Mouse (Mus musculus) intestine, postnatal 0 days (tissue): Measurements from ENCODE around the gene Tpk1. TPM values are rescaled to one million over a fixed set of nuclear protein-coding genes. Genes with fewer than 3 reads are reported as not detected.
A peak's percentile ranks its signal among the peaks of the same experiment; 100 is the strongest.

Source experiments
- ATAC-seq: fragments of 200-750 bp; cut with Nextera tagmentation; 2 replicates; pipeline ENCODE4 v1.8.0; 2017; ENCODE audit warnings: mild to moderate bottlenecking, moderate TSS enrichment, moderate library complexity
- H3K27ac ChIP-seq: fragments of 300-500 bp; sonication (generic); 2 replicates; pipeline ENCODE4 v1.5.1; 2014; ENCODE audit warnings: mild to moderate bottlenecking, low read depth, low read length, moderate library complexity
- H3K27me3 ChIP-seq: fragments of 300-500 bp; sonication (generic); replicated peaks from 2 replicates; pipeline ENCODE4 v1.6.1; 2014; ENCODE audit warnings: low read length, mixed read lengths; ENCODE audit not compliant: control insufficient read depth, insufficient read depth
- H3K36me3 ChIP-seq: fragments of 300-500 bp; sonication (generic); 2 replicates; pipeline ENCODE4 v1.6.1; 2014; ENCODE audit warnings: mild to moderate bottlenecking, moderate library complexity; ENCODE audit not compliant: control insufficient read depth, insufficient read depth
- H3K4me1 ChIP-seq: fragments of 300-500 bp; sonication (generic); replicated peaks from 2 replicates; pipeline ENCODE4 v1.6.1; 2014; ENCODE audit warnings: antibody characterized with exemption, low read length, mixed read lengths; ENCODE audit not compliant: control insufficient read depth, insufficient read depth
- H3K4me2 ChIP-seq: fragments of 300-500 bp; sonication (generic); replicated peaks from 2 replicates; pipeline ENCODE4 v1.6.1; 2014; ENCODE audit warnings: low read depth, mild to moderate bottlenecking, moderate library complexity
- H3K4me3 ChIP-seq: fragments of 300-500 bp; sonication (generic); 2 replicates; pipeline ENCODE4 v1.5.1; 2014; ENCODE audit warnings: low read depth, low read length
- H3K9ac ChIP-seq: fragments of 300-500 bp; sonication (generic); 2 replicates; pipeline ENCODE4 v1.6.1; 2014; ENCODE audit warnings: mild to moderate bottlenecking, low read depth, low read length
- H3K9me3 ChIP-seq: fragments of 300-500 bp; sonication (generic); 2 replicates; pipeline ENCODE4 v1.6.1; 2016; ENCODE audit warnings: mixed run types; ENCODE audit not compliant: control insufficient read depth
- CTCF ChIP-seq: sonication (generic); IDR thresholded peaks from 2 replicates; pipeline ENCODE4 v1.5.1; 2016; ENCODE audit warnings: low read depth, mild to moderate bottlenecking, control low read depth, antibody characterized with exemption, moderate library complexity
- WGBS: fragments of 180-500 bp; shearing (Covaris S2); extraction: QIAGEN DNeasy Blood & Tissue Kit; methylation state at CpG from one replicate; pipeline ENCODE4 v1.1.7; 2014; 5-methylcytosine and 5-hydroxymethylcytosine counted together
- polyA plus RNA-seq: library from polyadenylated mRNA; unstranded; fragments of >200 nt; fragmentation: Nextera tagmentation; extraction: Ambion mirVana; gene quantifications from 2 replicates; pipeline ENCODE4 v1.2.1, GENCODE M21; 2015

Tpk1 gene
- polyA plus RNA-seq, 1 experiment from 2014 or later: 21.9 TPM

DNA sequence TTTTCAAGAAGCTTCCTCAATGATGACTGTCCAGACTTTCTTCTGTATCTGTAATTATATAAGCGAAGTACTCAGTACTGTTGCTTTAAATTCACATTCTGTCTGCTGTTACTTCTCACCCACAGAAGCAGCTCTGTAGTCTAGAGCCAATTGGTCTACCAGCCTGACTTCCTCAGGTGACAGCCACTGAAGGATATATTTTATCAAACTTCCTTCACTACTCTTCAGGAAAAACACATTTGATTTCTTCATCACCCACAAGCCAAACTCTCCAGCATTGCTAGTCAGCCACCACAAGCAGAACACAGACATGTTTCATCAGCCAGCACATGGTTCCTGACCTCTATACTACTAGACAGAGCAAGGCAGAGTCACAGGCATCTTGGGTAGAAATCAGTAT is 21.0 kb downstream of the Tpk1 start:
- Histone ChIP-seq H3K36me3 (no peaks in the 10 kb centered on the region), H3K9ac (no peak overlapping the region), H3K27ac (no peak overlapping the region), H3K9me3 (no peaks in the 10 kb centered on the region), H3K4me1 (no peaks in the 10 kb centered on the region), H3K27me3 (no peaks in the 10 kb centered on the region), H3K4me2 (no peak overlapping the region), H3K4me3 (no peak overlapping the region)
- TF ChIP-seq CTCF: no peak
- WGBS: 95% methylated on average over 1 of the region's 1 CpGs
- no peak for ATAC-seq

- no peak for ATAC-seq
- 72% methylated on average over 6 of the region's 6 CpGs for WGBS
These were observed 22.4 kb downstream of the Tpk1 start for GRCm38 (mm10) chr6:43643718-43644117.

GRCm38 (mm10) chr6:43642375-43642774 is 23.7 kb downstream of the Tpk1 start:
- no peaks in the 10 kb centered on the region for H3K4me1 ChIP-seq
- H3K4me2 ChIP-seq: no peak overlapping the region
- no peaks in the 10 kb centered on the region for H3K9me3 ChIP-seq
- H3K4me3 ChIP-seq: no peak overlapping the region
- no peak overlapping the region for H3K9ac ChIP-seq
- H3K36me3 ChIP-seq: no peaks in the 10 kb centered on the region
- no peaks in the 10 kb centered on the region for H3K27me3 ChIP-seq
- WGBS: 47% methylated on average over 5 of the region's 5 CpGs
- no peak for ATAC-seq
- H3K27ac ChIP-seq: no peak overlapping the region
- TF ChIP-seq CTCF: no peak

More at GRCm38 (mm10) chr6:43643718-43644117, 22.4 kb downstream of the Tpk1 start:
- no peaks in the 10 kb centered on the region for H3K27me3 ChIP-seq
- H3K9ac ChIP-seq: no peak overlapping the region
- H3K4me2 ChIP-seq: no peak overlapping the region
- H3K4me1 ChIP-seq: no peaks in the 10 kb centered on the region
- H3K36me3 ChIP-seq: no peaks in the 10 kb centered on the region
- H3K9me3 ChIP-seq: no peaks in the 10 kb centered on the region
- H3K4me3 ChIP-seq: no peak overlapping the region
- H3K27ac ChIP-seq: no peak overlapping the region
- TF ChIP-seq CTCF: no peak

GRCm38 (mm10) chr6:43640621-43641020 is 25.5 kb downstream of the Tpk1 start:
- Histone ChIP-seq H3K9ac (no peak overlapping the region), H3K9me3 (no peaks in the 10 kb centered on the region), H3K27me3 (no peaks in the 10 kb centered on the region), H3K4me3 (no peak overlapping the region), H3K4me1 (no peaks in the 10 kb centered on the region), H3K27ac (no peak overlapping the region), H3K4me2 (no peak overlapping the region), H3K36me3 (no peaks in the 10 kb centered on the region)
- ATAC-seq: no peak
- no peak for TF ChIP-seq CTCF

DNA sequence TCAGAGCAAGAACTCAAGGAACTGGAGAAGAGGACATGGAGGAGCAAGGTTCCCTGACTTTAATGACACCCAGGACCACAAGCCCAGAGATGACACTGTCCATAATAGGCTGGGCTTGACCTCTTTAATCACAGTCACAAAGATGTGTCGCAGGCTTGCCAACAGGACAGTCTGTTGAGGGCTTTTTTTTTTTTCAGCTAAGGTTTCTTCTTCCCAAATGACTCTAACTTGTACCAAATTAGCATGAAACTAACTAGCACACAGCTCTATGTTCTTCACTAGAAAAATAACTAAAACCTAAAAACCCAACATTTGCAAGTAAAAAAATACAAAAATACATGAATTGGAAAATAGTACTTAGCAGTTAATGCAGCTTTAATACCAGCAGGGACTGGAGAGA is 27.2 kb downstream of the Tpk1 start:
- ATAC-seq: no peak
- 96% methylated on average over 1 of the region's 1 CpGs for WGBS
- H3K27me3 ChIP-seq: no peaks in the 10 kb centered on the region
- no peak overlapping the region for H3K4me3 ChIP-seq
- TF ChIP-seq CTCF: no peak
- H3K36me3 ChIP-seq: no peaks in the 10 kb centered on the region
- no peaks in the 10 kb centered on the region for H3K9me3 ChIP-seq
- H3K4me1 ChIP-seq: no peaks in the 10 kb centered on the region
- no peak overlapping the region for H3K27ac ChIP-seq
- H3K9ac ChIP-seq: no peak overlapping the region
- H3K4me2 ChIP-seq: no peak overlapping the region

GRCm38 (mm10) chr6:43638119-43638518 is 28.0 kb downstream of the Tpk1 start:
- no peaks in the 10 kb centered on the region for H3K4me1 ChIP-seq
- no peaks in the 10 kb centered on the region for H3K27me3 ChIP-seq
- no peaks in the 10 kb centered on the region for H3K36me3 ChIP-seq
- TF ChIP-seq CTCF: no peak
- ATAC-seq: no peak
- no peak overlapping the region for H3K27ac ChIP-seq
- H3K9ac ChIP-seq: no peak overlapping the region
- 54% methylated on average over 3 of the region's 3 CpGs for WGBS
- H3K9me3 ChIP-seq: no peaks in the 10 kb centered on the region
- peak overlapping the region; percentile 55 for H3K4me2 ChIP-seq
- no peak overlapping the region for H3K4me3 ChIP-seq
